Mouse (Mus musculus) A20 (cell line): ENCODE results near the gene Acvr1b.

Experiments
- DNase-seq: peaks from one replicate; pipeline ENCODE4 v3.0.0-alpha.2; 2011; ENCODE audit warnings: low read depth, low spot score

Acvr1b gene

GRCm38 (mm10) chr15:101197497-101198179 is 23.8 kb downstream of the Acvr1b start:
- DNase-seq, result no peak

- peak; percentile 85 for DNase-seq
These were observed 24.4 kb downstream of the Acvr1b start for GRCm38 (mm10) chr15:101198218-101198617.

- DNase-seq, result peak; percentile 29
These were observed 25.0 kb downstream of the Acvr1b start for GRCm38 (mm10) chr15:101198850-101199249.

- no peak for DNase-seq
These were observed 27.0 kb downstream of the Acvr1b start for GRCm38 (mm10) chr15:101200777-101201295.

- DNase-seq, result no peak
These were observed 27.5 kb downstream of the Acvr1b start for GRCm38 (mm10) chr15:101201414-101201813.

GRCm38 (mm10) chr15:101203673-101204072 is 29.8 kb downstream of the Acvr1b start:
- no peak for DNase-seq

GRCm38 (mm10) chr15:101204781-101205180 is 30.9 kb downstream of the Acvr1b start:
- no peak for DNase-seq

GRCm38 (mm10) chr15:101210228-101210627 is 36.4 kb downstream of the Acvr1b start:
- peak; percentile 66 for DNase-seq

- no peak for DNase-seq
These were observed 37.2 kb downstream of the Acvr1b start for GRCm38 (mm10) chr15:101210998-101211613.

GRCm38 (mm10) chr15:101212435-101212834 is 38.6 kb downstream of the Acvr1b start:
- DNase-seq, result no peak

- no peak for DNase-seq
These were observed 41.3 kb downstream of the Acvr1b start for GRCm38 (mm10) chr15:101215136-101215535.

- DNase-seq, result no peak
These were observed 42.2 kb downstream of the Acvr1b start for GRCm38 (mm10) chr15:101216036-101216435.

- no peak for DNase-seq
These were observed 47.0 kb downstream of the Acvr1b start for GRCm38 (mm10) chr15:101220905-101221297.

GRCm38 (mm10) chr15:101221298-101222104 is 47.6 kb downstream of the Acvr1b start:
- peak; percentile 84 for DNase-seq

GRCm38 (mm10) chr15:101222897-101223482 is 49.1 kb downstream of the Acvr1b start:
- peak; percentile 61 for DNase-seq

GRCm38 (mm10) chr15:101223596-101223995 is 49.7 kb downstream of the Acvr1b start:
- no peak for DNase-seq

- DNase-seq, result peak; percentile 91
These were observed 50.4 kb downstream of the Acvr1b start, which contains the start of gene Grasp for GRCm38 (mm10) chr15:101224006-101224906. TSS of gene Grasp (plus strand) at chr15:101224188.

- no peak for DNase-seq
These were observed 51.1 kb downstream of the Acvr1b start for GRCm38 (mm10) chr15:101224977-101225376.

- DNase-seq, result no peak
These were observed 54.1 kb downstream of the Acvr1b start for GRCm38 (mm10) chr15:101227971-101228370.

GRCm38 (mm10) chr15:101228866-101229590 is 55.2 kb downstream of the Acvr1b start:
- DNase-seq, result no peak
